Mouse (Mus musculus) lung, embryonic 16.5 days (tissue): ENCODE measurements around the gene Cacna1c. TPM values are rescaled to one million over a fixed set of nuclear protein-coding genes. Genes with fewer than 3 reads are reported as not detected.

ENCODE experiments used
- ATAC-seq: fragments of 200-750 bp; cut with Nextera tagmentation; 2 replicates; pipeline ENCODE4 v1.8.0; 2017; ENCODE audit warnings: low read depth, mild to moderate bottlenecking, moderate library complexity
- H3K27ac ChIP-seq: fragments of 300-500 bp; sonication (generic); 2 replicates; pipeline ENCODE4 v1.5.1; 2014; ENCODE audit warnings: mild to moderate bottlenecking, control low read depth, low read length
- H3K27me3 ChIP-seq: fragments of 300-500 bp; sonication (generic); 2 replicates; pipeline ENCODE4 v1.6.1; 2014; ENCODE audit warnings: low read depth, low read length, mixed read lengths; ENCODE audit not compliant: control insufficient read depth, insufficient read depth
- H3K36me3 ChIP-seq: fragments of 300-500 bp; sonication (generic); 2 replicates; pipeline ENCODE4 v1.6.1; 2014; ENCODE audit warnings: low read length; ENCODE audit not compliant: control insufficient read depth, insufficient read depth
- H3K4me1 ChIP-seq: fragments of 300-500 bp; sonication (generic); replicated peaks from 2 replicates; pipeline ENCODE4 v1.6.1; 2014; ENCODE audit warnings: low read length, mixed read lengths; ENCODE audit not compliant: control insufficient read depth, insufficient read depth
- H3K4me2 ChIP-seq: fragments of 300-500 bp; sonication (generic); 2 replicates; pipeline ENCODE4 v1.6.1; 2014; ENCODE audit warnings: low read depth, low read length, control low read depth
- H3K4me3 ChIP-seq: fragments of 300-500 bp; sonication (generic); 2 replicates; pipeline ENCODE4 v1.5.1; 2014; ENCODE audit warnings: mild to moderate bottlenecking, low read length, control low read depth
- H3K9ac ChIP-seq: fragments of 300-500 bp; sonication (generic); 2 replicates; pipeline ENCODE4 v1.6.1; 2014; ENCODE audit warnings: low read length, control low read depth
- H3K9me3 ChIP-seq: fragments of 300-500 bp; sonication (generic); 2 replicates; pipeline ENCODE4 v1.6.1; 2016; ENCODE audit warnings: low read length; ENCODE audit not compliant: control insufficient read depth
- WGBS: fragments of 180-500 bp; shearing (Covaris S2); extraction: QIAGEN DNeasy Blood & Tissue Kit; methylation state at CpG from one replicate; pipeline ENCODE4 v1.1.7; 2014; 5-methylcytosine and 5-hydroxymethylcytosine counted together
- polyA plus RNA-seq: library from polyadenylated mRNA; unstranded; fragments of >200 nt; fragmentation: Nextera tagmentation; extraction: Ambion mirVana; gene quantifications from 2 replicates; pipeline ENCODE4 v1.2.1, GENCODE M21; 2015

Cacna1c gene
- polyA plus RNA-seq, 1 experiment from 2014 or later = 5.8 TPM

- Histone ChIP-seq H3K4me2 (no peak overlapping the region), H3K9me3 (no peaks in the 10 kb centered on the region), H3K4me3 (no peak overlapping the region), H3K9ac (no peak overlapping the region), H3K27ac (no peak overlapping the region), H3K27me3 (no peaks in the 10 kb centered on the region), H3K36me3 (no peaks in the 10 kb centered on the region), H3K4me1 (peaks cover 10% of the 10 kb centered on the region)
- ATAC-seq = no peak
- 84% methylated on average over 13 of the region's 13 CpGs for WGBS
These were observed 257.7 kb downstream of the Cacna1c start for GRCm38 (mm10) chr6:118938386-118939096.

GRCm38 (mm10) chr6:118937536-118937935 lies 258.7 kb downstream of the Cacna1c start:
- Histone ChIP-seq H3K27me3 (no peaks in the 10 kb centered on the region), H3K9me3 (no peaks in the 10 kb centered on the region), H3K4me2 (no peak overlapping the region), H3K4me1 (peaks cover 10% of the 10 kb centered on the region), H3K9ac (no peak overlapping the region), H3K4me3 (no peak overlapping the region), H3K27ac (no peak overlapping the region), H3K36me3 (no peaks in the 10 kb centered on the region)
- 90% methylated on average over 5 of the region's 5 CpGs for WGBS
- no peak for ATAC-seq

GRCm38 (mm10) chr6:118935520-118936415 lies 260.4 kb downstream of the Cacna1c start:
- peaks cover 10% of the 10 kb centered on the region for H3K4me1 ChIP-seq
- H3K4me2 ChIP-seq = no peak overlapping the region
- no peak overlapping the region for H3K9ac ChIP-seq
- ATAC-seq = no peak
- H3K4me3 ChIP-seq = no peak overlapping the region
- H3K9me3 ChIP-seq = no peaks in the 10 kb centered on the region
- no peaks in the 10 kb centered on the region for H3K36me3 ChIP-seq
- WGBS = 76% methylated on average over 9 of the region's 9 CpGs
- H3K27ac ChIP-seq = no peak overlapping the region
- no peaks in the 10 kb centered on the region for H3K27me3 ChIP-seq

DNA sequence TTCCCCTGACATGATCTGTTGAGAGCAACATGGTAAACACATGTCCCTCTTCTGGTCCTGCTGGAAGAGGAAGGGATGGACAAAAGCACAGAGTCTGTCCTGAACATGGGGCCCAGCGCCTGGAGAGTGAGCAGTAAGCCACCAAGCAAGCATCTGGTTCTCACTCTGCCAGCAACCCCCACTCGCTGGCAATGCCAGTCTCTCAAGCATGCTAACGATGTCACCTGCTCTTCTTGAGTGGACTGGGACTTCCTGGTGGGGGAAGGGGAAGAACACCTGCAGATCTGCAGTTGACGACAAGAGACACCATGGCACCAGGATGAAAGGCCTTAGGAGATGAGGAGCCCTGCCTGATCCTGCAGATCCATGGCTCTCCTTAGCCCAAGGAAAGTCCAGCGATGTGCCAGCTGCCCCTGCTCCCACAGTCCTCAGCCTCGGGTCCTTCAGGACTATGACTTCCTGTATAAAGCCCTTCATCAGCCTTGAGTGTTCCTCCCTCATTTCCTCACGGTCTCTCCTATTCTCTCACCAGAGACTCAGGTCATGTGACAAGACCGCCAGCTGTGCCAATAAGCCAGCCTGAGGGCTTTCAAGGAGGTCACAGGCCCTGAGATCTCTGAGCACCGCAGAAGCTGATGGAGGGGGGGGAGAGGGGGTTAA lies 261.8 kb downstream of the Cacna1c start:
- Histone ChIP-seq H3K4me3 (no peak overlapping the region), H3K9me3 (no peaks in the 10 kb centered on the region), H3K4me1 (peaks cover 10% of the 10 kb centered on the region), H3K27ac (0 out of 2 replicates have a peak overlapping the region, but pooled peaks have one; percentile 5), H3K27me3 (no peaks in the 10 kb centered on the region), H3K9ac (no peak overlapping the region), H3K4me2 (no peak overlapping the region), H3K36me3 (no peaks in the 10 kb centered on the region)
- peak; percentile 86 for ATAC-seq
- WGBS = 47% methylated on average over 9 of the region's 9 CpGs

DNA sequence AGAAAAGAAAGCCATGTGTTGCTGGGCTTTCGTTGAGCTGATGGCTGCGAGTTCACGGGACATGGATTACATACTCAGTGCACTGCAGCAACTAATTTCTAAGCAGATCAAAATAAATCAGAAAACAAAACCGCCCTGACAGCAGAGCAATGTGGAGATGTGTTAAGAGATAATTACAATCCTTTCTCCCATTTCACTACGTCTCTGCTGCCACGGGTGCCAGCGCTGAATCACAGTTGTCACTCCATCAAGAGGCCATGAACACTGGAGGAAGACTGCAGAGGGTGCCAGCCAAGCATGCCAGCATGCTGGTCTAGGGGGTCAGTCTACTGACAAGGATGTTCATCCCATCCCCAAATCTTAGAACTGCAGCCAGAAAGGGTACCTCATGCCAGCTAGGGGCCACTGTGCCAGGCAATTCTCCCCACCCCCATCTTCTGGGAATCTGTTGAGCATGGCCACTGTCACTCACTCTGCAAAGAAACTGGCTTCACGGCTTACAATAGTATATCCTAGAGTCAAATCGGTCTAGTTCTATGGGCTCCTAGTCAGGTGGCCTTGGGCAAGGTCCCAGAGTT lies 263.1 kb downstream of the Cacna1c start:
- H3K36me3 ChIP-seq = no peaks in the 10 kb centered on the region
- H3K4me3 ChIP-seq = no peak overlapping the region
- no peaks in the 10 kb centered on the region for H3K9me3 ChIP-seq
- H3K4me2 ChIP-seq = no peak overlapping the region
- H3K27ac ChIP-seq = no peak overlapping the region
- no peak overlapping the region for H3K9ac ChIP-seq
- ATAC-seq = no peak
- 86% methylated on average over 9 of the region's 9 CpGs for WGBS
- H3K27me3 ChIP-seq = no peaks in the 10 kb centered on the region
- peaks cover 10% of the 10 kb centered on the region for H3K4me1 ChIP-seq

- Histone ChIP-seq H3K4me3 (no peak overlapping the region), H3K9me3 (no peaks in the 10 kb centered on the region), H3K27me3 (no peaks in the 10 kb centered on the region), H3K9ac (no peak overlapping the region), H3K27ac (no peak overlapping the region), H3K4me1 (peaks cover 10% of the 10 kb centered on the region), H3K4me2 (no peak overlapping the region), H3K36me3 (no peaks in the 10 kb centered on the region)
- WGBS = 63% methylated on average over 8 of the region's 8 CpGs
- ATAC-seq = no peak
These were observed 264.1 kb downstream of the Cacna1c start for GRCm38 (mm10) chr6:118932002-118932700.

- Histone ChIP-seq H3K4me2 (no peak overlapping the region), H3K4me3 (no peak overlapping the region), H3K27ac (no peak overlapping the region), H3K36me3 (no peaks in the 10 kb centered on the region), H3K27me3 (no peaks in the 10 kb centered on the region), H3K4me1 (peaks cover 12% of the 10 kb centered on the region; the same call in 1 of the 2 replicates), H3K9ac (no peak overlapping the region), H3K9me3 (no peaks in the 10 kb centered on the region)
- ATAC-seq = no peak
- WGBS = 75% methylated on average over 3 of the region's 3 CpGs
These were observed 269.5 kb downstream of the Cacna1c start for GRCm38 (mm10) chr6:118926669-118927068.

DNA sequence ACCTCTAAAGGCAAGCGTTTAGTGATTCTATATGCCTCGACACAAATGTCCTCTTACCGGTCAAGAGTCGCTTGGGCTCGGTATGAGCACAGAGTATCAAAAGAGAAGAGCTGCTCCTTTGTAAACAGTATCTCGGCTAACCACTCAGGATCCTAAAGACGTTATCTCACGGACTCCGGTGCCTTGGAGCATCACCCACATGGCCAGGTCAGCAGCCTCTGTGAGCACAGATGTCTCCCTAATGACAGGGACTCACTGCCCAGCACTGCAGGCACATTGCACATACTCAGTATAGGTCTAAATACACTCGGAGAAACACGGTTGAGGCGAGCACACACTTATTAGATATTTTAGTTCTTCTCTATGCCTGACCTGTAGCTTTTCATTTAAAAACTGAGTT lies 271.8 kb downstream of the Cacna1c start:
- H3K27ac ChIP-seq = no peak overlapping the region
- no peaks in the 10 kb centered on the region for H3K27me3 ChIP-seq
- no peaks in the 10 kb centered on the region for H3K9me3 ChIP-seq
- no peaks in the 10 kb centered on the region for H3K36me3 ChIP-seq
- H3K4me2 ChIP-seq = no peak overlapping the region
- no peak overlapping the region for H3K9ac ChIP-seq
- WGBS = 68% methylated on average over 12 of the region's 12 CpGs
- ATAC-seq = no peak
- H3K4me3 ChIP-seq = no peak overlapping the region
- peaks cover 12% of the 10 kb centered on the region; the same call in 1 of the 2 replicates for H3K4me1 ChIP-seq
